24 mouse cellular contexts compared by ENCODE assay signal in genomic region chr6:108404736-108405135, GRCm38 (mm10).
DNase-seq lines count a peak whose midpoint lies in the region; ATAC-seq and TF ChIP-seq lines count a peak whose summit lies in the region.
"Had no signal": no experiment of that assay in that cellular context is flagged by ENCODE, and none has a peak within 500 bp of the region (broad histone marks: within the 10 kb centered on the region; RNA-seq: fewer than 3 reads in every experiment).

No protein-coding gene starts in this region.

- H3K27ac ChIP-seq in liver, adult 2 months (replicated peaks; ENCODE audit: insufficient read depth, low read depth, low read length), result no peak overlapping the region
- H3K27ac ChIP-seq in liver, embryonic 11.5 days (ENCODE audit: low read depth, low read length), result no peak overlapping the region
- H3K27ac ChIP-seq: embryonic facial prominence, embryonic 12.5 days; embryonic facial prominence, embryonic 15.5 days; heart, adult 2 months; heart, embryonic 10.5 days; heart, embryonic 13.5 days; hindbrain, embryonic 12.5 days; hindbrain, embryonic 15.5 days had no signal

- WGBS in liver, adult 2 months, result 56% methylated on average over 8 of the region's 8 CpGs
- WGBS in liver, embryonic 11.5 days, result 88% methylated on average over 8 of the region's 8 CpGs

- H3K9ac ChIP-seq in liver, adult 2 months (ENCODE audit: low read depth, low read length), result no peak overlapping the region
- no peak overlapping the region for H3K9ac ChIP-seq in liver, embryonic 11.5 days (ENCODE audit: low read depth, low read length)
- H3K9ac ChIP-seq: embryonic facial prominence, embryonic 12.5 days; embryonic facial prominence, embryonic 15.5 days; forebrain, postnatal 0 days; heart, embryonic 13.5 days; hindbrain, embryonic 12.5 days; hindbrain, embryonic 15.5 days had no signal

- H3K4me3 ChIP-seq in liver, adult 2 months (ENCODE audit: insufficient read depth, low read depth, low read length), result no peak overlapping the region
- H3K4me3 ChIP-seq in liver, embryonic 11.5 days (ENCODE audit: low read depth, low read length), result no peak overlapping the region
- H3K4me3 ChIP-seq: embryonic facial prominence, embryonic 12.5 days; embryonic facial prominence, embryonic 15.5 days; heart, adult 2 months; heart, embryonic 10.5 days; heart, embryonic 13.5 days; hindbrain, embryonic 12.5 days; hindbrain, embryonic 15.5 days had no signal

- DNase-seq in liver, adult 2 months (ENCODE audit: extremely low read depth, low read depth, low spot score), result peak; percentile 34
- no peak for DNase-seq in liver, embryonic 11.5 days (ENCODE audit: low spot score)
- peak; percentile 30 for DNase-seq in lung, postnatal 25 days (ENCODE audit: low spot score)
- no peak for DNase-seq in lung, postnatal 10 days
- peak; percentile 44 for DNase-seq in adipocyte (ENCODE audit: low spot score)
- DNase-seq in frontal cortex, adult 2 months (ENCODE audit: extremely low spot score in 1 of 2, low spot score in 1 of 2), result no peak
- DNase-seq: adrenal gland, postnatal 10 days; adrenal gland, postnatal 36 days; cerebellum, adult 18-20 months; cerebellum, adult 9-10 months; cerebellum, postnatal 14 days; forebrain, postnatal 0 days; gastrocnemius, postnatal 25 days; heart, adult 2 months; heart, postnatal 14 days had no signal

- no peak overlapping the region for H3K4me2 ChIP-seq in liver, embryonic 11.5 days
- H3K4me2 ChIP-seq: embryonic facial prominence, embryonic 12.5 days; embryonic facial prominence, embryonic 15.5 days; heart, embryonic 13.5 days; hindbrain, embryonic 12.5 days; hindbrain, embryonic 15.5 days had no signal

- no peaks in the 10 kb centered on the region for H3K27me3 ChIP-seq in liver, adult 2 months (ENCODE audit: control insufficient read depth, insufficient read depth, low read length)
- H3K27me3 ChIP-seq in liver, embryonic 11.5 days (replicated peaks; ENCODE audit: control insufficient read depth, insufficient read depth, low read length), result no peaks in the 10 kb centered on the region
- H3K27me3 ChIP-seq: embryonic facial prominence, embryonic 12.5 days; embryonic facial prominence, embryonic 15.5 days; heart, embryonic 13.5 days; hindbrain, embryonic 12.5 days; hindbrain, embryonic 15.5 days had no signal

- H3K79me2 ChIP-seq in liver, adult 2 months (ENCODE audit: control insufficient read depth, insufficient read depth, low read length), result no peaks in the 10 kb centered on the region

- H3K4me1 ChIP-seq in liver, adult 2 months (ENCODE audit: control insufficient read depth, insufficient read depth, low read length), result no peaks in the 10 kb centered on the region
- H3K4me1 ChIP-seq in liver, embryonic 11.5 days (replicated peaks; ENCODE audit: control insufficient read depth, insufficient read depth, low read length), result no peaks in the 10 kb centered on the region
- H3K4me1 ChIP-seq: embryonic facial prominence, embryonic 12.5 days; embryonic facial prominence, embryonic 15.5 days; heart, embryonic 10.5 days; hindbrain, embryonic 12.5 days; hindbrain, embryonic 15.5 days had no signal

- no peaks in the 10 kb centered on the region for H3K9me3 ChIP-seq in liver, embryonic 11.5 days (ENCODE audit: control insufficient read depth, low read length)
- H3K9me3 ChIP-seq: embryonic facial prominence, embryonic 12.5 days; embryonic facial prominence, embryonic 15.5 days; heart, embryonic 10.5 days; heart, embryonic 13.5 days; hindbrain, embryonic 12.5 days; hindbrain, embryonic 15.5 days had no signal

- no peak for TF ChIP-seq POLR2A in liver, adult 2 months (IDR thresholded peaks at IDR 0.05; ENCODE audit: extremely low read depth, insufficient read depth, low read length)

- ATAC-seq in liver, embryonic 11.5 days (replicated peaks; ENCODE audit: low FRiP score), result no peak
- ATAC-seq: activated CD4-positive, CD25-positive, alpha-beta regulatory T cell, adult 4 months; CD4-positive, CD25-positive, alpha-beta regulatory T cell, adult 4 months; forebrain, embryonic 14.5 days; forebrain, postnatal 0 days had no signal

- TF ChIP-seq CTCF in liver, adult 2 months (IDR thresholded peaks at IDR 0.05; ENCODE audit: low read depth, low read length), result no peak

- H3K36me3 ChIP-seq in liver, adult 2 months (ENCODE audit: control insufficient read depth, insufficient read depth, low read length), result peaks cover 65% of the 10 kb centered on the region
- H3K36me3 ChIP-seq in liver, embryonic 11.5 days (ENCODE audit: control insufficient read depth, insufficient read depth, low read length), result peaks cover 10% of the 10 kb centered on the region; the same call in 1 of the 2 replicates
- H3K36me3 ChIP-seq: hindbrain, embryonic 15.5 days had no signal

Comparison
In these comparisons a context has a peak if more than half of its experiments do, and no peak if none do; other contexts are left out.
1. DNase-seq: peak in liver, adult 2 months (single experiment), lung, postnatal 25 days (single experiment) and adipocyte (single experiment); none in liver, embryonic 11.5 days (single experiment), lung, postnatal 10 days (single experiment) and frontal cortex, adult 2 months (0 of 2).